ENCODE assay signal across 8 mouse cellular contexts in the genomic region with DNA sequence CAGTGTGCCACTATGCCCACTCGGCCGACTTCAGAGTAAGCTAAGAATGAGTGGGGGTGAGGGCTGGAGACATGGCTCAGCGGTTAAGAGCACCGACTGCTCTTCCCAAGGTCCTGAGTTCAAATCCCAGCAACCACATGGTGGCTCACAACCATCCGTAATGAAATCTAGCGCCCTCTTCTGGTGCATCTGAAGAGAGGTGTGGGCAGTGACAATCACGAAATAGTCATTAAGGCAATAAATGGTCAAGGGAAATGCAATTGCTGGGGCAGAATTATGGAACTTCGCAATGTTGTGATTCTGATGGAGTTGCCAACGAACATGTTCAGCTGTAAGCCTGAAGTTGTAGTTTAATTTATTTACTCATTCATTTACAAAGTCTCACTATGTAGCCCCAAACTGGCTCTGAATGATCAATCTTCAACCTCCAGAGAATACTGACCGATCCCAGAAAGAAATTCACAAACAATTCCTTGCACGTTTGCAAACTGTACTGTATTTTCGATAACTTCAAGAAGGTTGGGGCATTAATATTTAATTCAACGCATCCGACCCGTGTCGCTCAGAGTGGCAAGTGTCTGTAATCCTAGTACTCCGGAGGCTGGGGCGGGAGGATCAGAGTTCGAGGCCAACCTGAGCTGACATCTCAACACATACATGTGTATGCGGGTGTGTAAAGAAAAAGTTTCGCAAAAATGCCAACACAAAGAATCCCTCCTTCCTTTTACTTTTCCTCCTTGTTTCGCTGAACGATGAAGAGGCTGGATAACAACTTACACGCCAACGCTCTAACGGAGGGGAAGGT. TPM values are rescaled to one million over a fixed set of nuclear protein-coding genes. Genes with fewer than 3 reads are reported as not detected.
DNase-seq lines count a peak whose midpoint lies in the region; ATAC-seq and TF ChIP-seq lines count a peak whose summit lies in the region.

No protein-coding gene starts in this region.

- no peak for TF ChIP-seq POLR2A in CH12.LX (IDR thresholded peaks at IDR 0.05; ENCODE audit: low read depth, low read length)

- H3K4me1 ChIP-seq in heart, embryonic 15.5 days (replicated peaks) = peaks cover 13% of the 10 kb centered on the region
- H3K4me1 ChIP-seq in CH12.LX (ENCODE audit: control insufficient read depth in 1 of 2, insufficient read depth in 2 of 2) = peaks cover 8 to 63% of the 10 kb centered on the region in 2 experiments
- peaks cover 13% of the 10 kb centered on the region for H3K4me1 ChIP-seq in hindbrain, embryonic 12.5 days
- H3K4me1 ChIP-seq in megakaryocyte, embryonic 14.5 days = peaks cover 63% of the 10 kb centered on the region

- dilution Hi-C loops in CH12.LX (cut with MboI; ENCODE audit: extremely low pct_ligation_motif_present, extremely low pct_unique_long_range_greater_than_20kb, low sequenced_read_pairs) = no loop called here

- peak overlapping the region; percentile 96 for H3K27ac ChIP-seq in heart, embryonic 15.5 days
- H3K27ac ChIP-seq in CH12.LX (ENCODE audit: insufficient read depth, low read depth) = peak overlapping the region; percentile 79
- H3K27ac ChIP-seq in hindbrain, embryonic 12.5 days = peak overlapping the region; percentile 94

- peaks cover 12% of the 10 kb centered on the region; the same call in 1 of the 2 replicates for H3K36me3 ChIP-seq in heart, embryonic 15.5 days
- peaks cover 17 to 28% of the 10 kb centered on the region in 2 experiments for H3K36me3 ChIP-seq in CH12.LX (replicated peaks in 1 of 2; ENCODE audit: control insufficient read depth in 1 of 2, insufficient read depth in 1 of 2, low read length in 1 of 2)
- peaks cover 8% of the 10 kb centered on the region; the same call in 1 of the 2 replicates for H3K36me3 ChIP-seq in hindbrain, embryonic 12.5 days
- peaks cover 28% of the 10 kb centered on the region for H3K36me3 ChIP-seq in megakaryocyte, embryonic 14.5 days (replicated peaks; ENCODE audit: low read length)

- WGBS in heart, embryonic 15.5 days = 31% methylated on average over 26 of the region's 26 CpGs
- 32% methylated on average over 26 of the region's 26 CpGs for WGBS in hindbrain, embryonic 12.5 days

- peaks cover 28% of the 10 kb centered on the region for H3K79me2 ChIP-seq in CH12.LX (replicated peaks; ENCODE audit: control insufficient read depth, extremely low read depth, insufficient read depth, poor library complexity, severe bottlenecking)

- no peak for TF ChIP-seq EP300 in CH12.LX (IDR thresholded peaks at IDR 0.05; ENCODE audit: low read length)

- in situ Hi-C loops in CH12.LX (cut with MboI; ENCODE audit: low pct_ligation_motif_present, low pct_unique_long_range_greater_than_20kb, low sequenced_read_pairs) = loop anchor here (5.0 to 10.0 kb wide), 3 partner anchors 41 to 201 kb away; a partner anchor contains a TSS

- TF ChIP-seq RAD21 in CH12.LX (IDR thresholded peaks at IDR 0.05; ENCODE audit: low read depth, low read length) = peak; percentile 20

- H3K9me3 ChIP-seq in heart, embryonic 15.5 days (replicated peaks) = no peaks in the 10 kb centered on the region
- no peaks in the 10 kb centered on the region for H3K9me3 ChIP-seq in CH12.LX (replicated peaks; ENCODE audit: low read length)
- H3K9me3 ChIP-seq in hindbrain, embryonic 12.5 days (replicated peaks) = no peaks in the 10 kb centered on the region
- no peaks in the 10 kb centered on the region for H3K9me3 ChIP-seq in megakaryocyte, embryonic 14.5 days

- no peak for DNase-seq in heart, adult 11 months
- peak; percentile 48 for DNase-seq in CH12.LX (ENCODE audit: extremely low read depth)
- DNase-seq in cerebellum, postnatal 10 days = peak; percentile 16 to 34
- DNase-seq in Muller cell, postnatal 12 days (ENCODE audit: inconsistent ontology term) = no peak
- no peak for DNase-seq in ovary, postnatal 10 days (ENCODE audit: low spot score)

- H3K9ac ChIP-seq in heart, embryonic 15.5 days = peak overlapping the region; percentile 78
- peak overlapping the region; percentile 87 for H3K9ac ChIP-seq in CH12.LX (ENCODE audit: insufficient read depth, low read depth)
- H3K9ac ChIP-seq in hindbrain, embryonic 12.5 days = peak overlapping the region; percentile 76

- peak overlapping the region; percentile 68 for H3K4me3 ChIP-seq in heart, embryonic 15.5 days
- H3K4me3 ChIP-seq in CH12.LX (replicated peaks in 1 of 3; ENCODE audit: low read depth in 2 of 3, low read length in 2 of 3, poor library complexity in 1 of 3) = peak overlapping the region; percentile 67 to 96 (median 69)
- H3K4me3 ChIP-seq in hindbrain, embryonic 12.5 days = peak overlapping the region; percentile 73
- peak overlapping the region; percentile 91 for H3K4me3 ChIP-seq in megakaryocyte, embryonic 14.5 days (replicated peaks)

- H3K4me2 ChIP-seq in heart, embryonic 15.5 days = peak overlapping the region; percentile 93
- H3K4me2 ChIP-seq in CH12.LX (ENCODE audit: insufficient read depth, low read depth, poor library complexity, severe bottlenecking) = peak overlapping the region; percentile 22
- peak overlapping the region; percentile 85 for H3K4me2 ChIP-seq in hindbrain, embryonic 12.5 days (replicated peaks)

- TF ChIP-seq CTCF in CH12.LX (conservative IDR thresholded peaks at IDR 0.05 in 1 of 2, IDR thresholded peaks at IDR 0.05 in 1 of 2; ENCODE audit: low read depth in 2 of 2, low read length in 2 of 2) = peak; percentile 30 to 54; a peak in 3 of 4 replicates

- no peaks in the 10 kb centered on the region for H3K27me3 ChIP-seq in heart, embryonic 15.5 days
- H3K27me3 ChIP-seq in CH12.LX (replicated peaks) = no peaks in the 10 kb centered on the region
- H3K27me3 ChIP-seq in hindbrain, embryonic 12.5 days = no peaks in the 10 kb centered on the region
- H3K27me3 ChIP-seq in megakaryocyte, embryonic 14.5 days (replicated peaks) = no peaks in the 10 kb centered on the region

- ATAC-seq in heart, embryonic 15.5 days (replicated peaks; ENCODE audit: insufficient number of reproducible peaks, insufficient read depth, low FRiP score, low read depth) = peak; percentile 23; the same call in 1 of the 2 replicates
- peak; percentile 57 for ATAC-seq in hindbrain, embryonic 12.5 days (ENCODE audit: low FRiP score)

TF ChIP-seq in CH12.LX, 34 proteins besides CTCF, POLR2A, EP300 and RAD21:
- TF ChIP-seq SMC3 (IDR thresholded peaks at IDR 0.05; ENCODE audit: low read depth, low read length) = peak; percentile 44; the same call in 1 of the 2 replicates
- TF ChIP-seq CHD1 (IDR thresholded peaks at IDR 0.05; ENCODE audit: low read depth, low read length) = 0 out of 2 replicates have a peak, but pooled peaks have one; percentile 16
- no peak for TF ChIP-seq NELFE (IDR thresholded peaks at IDR 0.05; ENCODE audit: low read depth, low read length)
- TF ChIP-seq MYC (IDR thresholded peaks at IDR 0.05; ENCODE audit: low read depth, low read length) = 0 out of 2 replicates have a peak, but pooled peaks have one; percentile 46
- 0 out of 2 replicates have a peak, but pooled peaks have one; percentile 12 for TF ChIP-seq MAX (IDR thresholded peaks at IDR 0.05; ENCODE audit: low read length)
- no peak for TF ChIP-seq USF1 (IDR thresholded peaks at IDR 0.05; ENCODE audit: low read depth, low read length)
TF ChIP-seq in CH12.LX: peak in this region for 4.

RNA-seq across cellular contexts. Expression of a gene that starts 1.4 kb away (rescaled TPM):
- 16.2 and 24.8 TPM in 2 replicates for polyA plus RNA-seq in heart, embryonic 15.5 days (2015; fragmentation: Nextera tagmentation; extraction: Ambion mirVana)
- total RNA-seq in CH12.LX (2012; rRNA removed) = 32.7 and 37.5 TPM in 2 replicates
- total RNA-seq in CH12.LX (2014; rRNA removed) = 59.1 and 73.4 TPM in 2 replicates
- polyA plus RNA-seq in CH12.LX (2012; ENCODE audit: insufficient read length, low read depth) = 71.8 and 79.3 TPM in 2 replicates
- polyA plus RNA-seq in hindbrain, embryonic 12.5 days (2016; fragmentation: Nextera tagmentation; extraction: Ambion mirVana) = 40.5 and 43.0 TPM in 2 replicates
- polyA plus RNA-seq in megakaryocyte, embryonic 14.5 days (2012; ENCODE audit: insufficient read depth, low replicate concordance) = 0.37 TPM in 1 of 2 replicates, not detected in the other

Comparison
In these comparisons a context has a peak if more than half of its experiments do, and no peak if none do; other contexts are left out.
1. H3K4me2 ChIP-seq: peak in every context shown above with its lines; median percentile 93 in heart, embryonic 15.5 days; 85 in hindbrain, embryonic 12.5 days; 22 in CH12.LX.
2. DNase-seq: peak in CH12.LX (single experiment) and cerebellum, postnatal 10 days (2 of 2); none in heart, adult 11 months (single experiment), Muller cell, postnatal 12 days (single experiment) and ovary, postnatal 10 days (single experiment).
3. RNA of a gene that starts 1.4 kb away (polyA plus RNA-seq): 71.8 to 79.3 TPM in CH12.LX, 40.5 to 43.0 TPM in hindbrain, embryonic 12.5 days and 16.2 to 24.8 TPM in heart, embryonic 15.5 days; 0.37 TPM in megakaryocyte, embryonic 14.5 days; every median in the first group is over 10 times any median in the second.
4. Peak in every context shown above with its lines, with median percentiles within 50 percentile points of each other: H3K27ac ChIP-seq, H3K4me3 ChIP-seq and H3K9ac ChIP-seq.